ENCODE assay signal across 8 mouse cellular contexts in the genomic region with DNA sequence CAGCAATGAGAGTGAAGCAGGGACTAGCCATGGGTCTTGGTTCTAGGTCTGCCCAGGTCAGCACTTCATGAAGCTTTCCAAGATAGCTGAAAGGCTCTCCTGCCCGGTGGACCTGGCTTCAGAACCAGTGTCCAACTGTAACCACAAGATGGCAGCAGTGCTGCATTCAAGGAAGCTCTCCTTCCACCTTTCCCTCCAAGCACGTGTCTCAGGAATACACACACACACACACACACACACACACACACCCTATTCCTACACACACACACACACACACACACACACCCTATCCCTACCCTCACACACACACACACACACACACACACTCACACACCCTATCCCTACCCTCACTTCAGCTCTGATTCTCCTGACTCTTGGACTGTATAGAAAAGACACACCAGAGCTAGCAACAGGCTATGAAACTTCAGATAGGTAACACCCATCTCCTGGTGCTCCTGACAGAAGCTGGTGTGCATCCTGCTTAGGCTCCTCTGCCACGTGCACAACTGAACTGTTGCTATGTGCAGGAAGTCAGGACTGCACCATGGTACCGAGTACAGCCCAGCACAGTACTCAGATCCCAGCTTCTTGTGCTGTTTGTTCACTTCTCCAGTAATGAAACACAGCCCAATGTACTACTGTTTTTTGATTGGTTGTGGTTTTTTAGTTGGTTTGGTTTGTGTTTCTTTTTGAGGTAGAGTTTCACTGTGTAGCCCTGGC. TPM values are rescaled to one million over a fixed set of nuclear protein-coding genes. Genes with fewer than 3 reads are reported as not detected.
A peak's percentile ranks its signal among the peaks of the same experiment; 100 is the strongest.
DNase-seq lines count a peak whose midpoint lies in the region; ATAC-seq lines count a peak whose summit lies in the region.

No protein-coding gene starts in this region.

- no peak overlapping the region for H3K4me2 ChIP-seq in embryonic facial prominence, embryonic 13.5 days
- H3K4me2 ChIP-seq in limb, embryonic 13.5 days (replicated peaks), result no peak overlapping the region
- no peak overlapping the region for H3K4me2 ChIP-seq in midbrain, embryonic 16.5 days (ENCODE audit: low read length)

- H3K9ac ChIP-seq in embryonic facial prominence, embryonic 13.5 days, result no peak overlapping the region
- H3K9ac ChIP-seq in limb, embryonic 13.5 days, result no peak overlapping the region
- H3K9ac ChIP-seq in midbrain, embryonic 16.5 days (ENCODE audit: low read depth, low read length), result no peak overlapping the region

- peak; percentile 94 for DNase-seq in 3T3-L1 (ENCODE audit: low read depth, low spot score)
- DNase-seq in adrenal gland, postnatal 36 days, result peak; percentile 79 to 88
- DNase-seq in heart, adult 9 months (ENCODE audit: low spot score in 2 of 2), result peak; percentile 61 to 79
- peak; percentile 92 for DNase-seq in kidney, adult 9 months
- DNase-seq in spleen, postnatal 10 days (ENCODE audit: low spot score in 2 of 2), result peak; percentile 66 to 80

- 23% methylated on average over 4 of the region's 4 CpGs for WGBS in embryonic facial prominence, embryonic 13.5 days
- WGBS in limb, embryonic 13.5 days, result 28% methylated on average over 4 of the region's 4 CpGs
- WGBS in midbrain, embryonic 16.5 days, result 27% methylated on average over 4 of the region's 4 CpGs

- H3K27ac ChIP-seq in embryonic facial prominence, embryonic 13.5 days, result no peak overlapping the region
- no peak overlapping the region for H3K27ac ChIP-seq in limb, embryonic 13.5 days
- H3K27ac ChIP-seq in midbrain, embryonic 16.5 days (ENCODE audit: low read length), result no peak overlapping the region

- peaks cover 5% of the 10 kb centered on the region; the same call in 1 of the 2 replicates for H3K36me3 ChIP-seq in embryonic facial prominence, embryonic 13.5 days
- H3K36me3 ChIP-seq in limb, embryonic 13.5 days, result peaks cover 10% of the 10 kb centered on the region
- H3K36me3 ChIP-seq in midbrain, embryonic 16.5 days (ENCODE audit: control insufficient read depth, insufficient read depth, low read length), result no peaks in the 10 kb centered on the region

- no peaks in the 10 kb centered on the region for H3K27me3 ChIP-seq in embryonic facial prominence, embryonic 13.5 days
- H3K27me3 ChIP-seq in limb, embryonic 13.5 days, result no peaks in the 10 kb centered on the region
- no peaks in the 10 kb centered on the region for H3K27me3 ChIP-seq in midbrain, embryonic 16.5 days (ENCODE audit: control insufficient read depth, insufficient read depth, low read depth, low read length)

- no peak overlapping the region for H3K4me3 ChIP-seq in embryonic facial prominence, embryonic 13.5 days
- no peak overlapping the region for H3K4me3 ChIP-seq in limb, embryonic 13.5 days
- no peak overlapping the region for H3K4me3 ChIP-seq in midbrain, embryonic 16.5 days (ENCODE audit: low read depth, low read length)

- H3K4me1 ChIP-seq in embryonic facial prominence, embryonic 13.5 days, result peaks cover 3% of the 10 kb centered on the region
- no peaks in the 10 kb centered on the region for H3K4me1 ChIP-seq in limb, embryonic 13.5 days
- H3K4me1 ChIP-seq in midbrain, embryonic 16.5 days (ENCODE audit: control insufficient read depth, insufficient read depth, low read length), result no peaks in the 10 kb centered on the region

- peak; percentile 35; the same call in 1 of the 2 replicates for ATAC-seq in embryonic facial prominence, embryonic 13.5 days (ENCODE audit: insufficient number of reproducible peaks, insufficient read depth, low FRiP score, low TSS enrichment, low read depth)
- ATAC-seq in limb, embryonic 13.5 days (ENCODE audit: low FRiP score, low read depth), result peak; percentile 84
- peak; percentile 90 for ATAC-seq in midbrain, embryonic 16.5 days

- no peaks in the 10 kb centered on the region for H3K9me3 ChIP-seq in embryonic facial prominence, embryonic 13.5 days
- no peaks in the 10 kb centered on the region for H3K9me3 ChIP-seq in limb, embryonic 13.5 days
- no peaks in the 10 kb centered on the region for H3K9me3 ChIP-seq in midbrain, embryonic 16.5 days (replicated peaks; ENCODE audit: control insufficient read depth, low read length, poor library complexity, severe bottlenecking)

RNA-seq across cellular contexts. Expression of gene Hmox1, which starts 21.6 kb away (rescaled TPM):
- 100 to 1,000 TPM in 1 of 2 experiments, 10 to 100 TPM in 1; 32.3 to 196 TPM for total RNA-seq in adrenal gland, postnatal 36 days (2021)
- polyA plus RNA-seq in embryonic facial prominence, embryonic 13.5 days (2015; fragmentation: Nextera tagmentation; extraction: Ambion mirVana), result 24.0 and 29.0 TPM in 2 replicates
- 30.6 and 32.0 TPM in 2 replicates for polyA plus RNA-seq in limb, embryonic 13.5 days (2015; fragmentation: Nextera tagmentation; extraction: Ambion mirVana)
- polyA plus RNA-seq in midbrain, embryonic 16.5 days (2015; fragmentation: Nextera tagmentation; extraction: Ambion mirVana), result 9.5 and 9.7 TPM in 2 replicates

RNA-seq across cellular contexts. Expression of gene Mcm5, which starts 37.6 kb away (rescaled TPM):
- 10 to 100 TPM; 12.7 to 14.2 TPM for total RNA-seq in adrenal gland, postnatal 36 days (2021)
- 159 and 177 TPM in 2 replicates for polyA plus RNA-seq in embryonic facial prominence, embryonic 13.5 days (2015; fragmentation: Nextera tagmentation; extraction: Ambion mirVana)
- polyA plus RNA-seq in limb, embryonic 13.5 days (2015; fragmentation: Nextera tagmentation; extraction: Ambion mirVana), result 182 and 186 TPM in 2 replicates
- polyA plus RNA-seq in midbrain, embryonic 16.5 days (2015; fragmentation: Nextera tagmentation; extraction: Ambion mirVana), result 23.0 and 24.9 TPM in 2 replicates

RNA-seq across cellular contexts. Expression of gene Tom1, which starts 38.3 kb away (rescaled TPM):
- 10 to 100 TPM; 42.5 to 46.0 TPM for total RNA-seq in adrenal gland, postnatal 36 days (2021)
- 25.8 and 31.9 TPM in 2 replicates for polyA plus RNA-seq in embryonic facial prominence, embryonic 13.5 days (2015; fragmentation: Nextera tagmentation; extraction: Ambion mirVana)
- polyA plus RNA-seq in limb, embryonic 13.5 days (2015; fragmentation: Nextera tagmentation; extraction: Ambion mirVana), result 31.8 and 34.5 TPM in 2 replicates
- 31.2 and 37.7 TPM in 2 replicates for polyA plus RNA-seq in midbrain, embryonic 16.5 days (2015; fragmentation: Nextera tagmentation; extraction: Ambion mirVana)

Comparison
In these comparisons a context has a peak if more than half of its experiments do, and no peak if none do; other contexts are left out.
1. ATAC-seq: peak in every context shown above with its lines; median percentile 90 in midbrain, embryonic 16.5 days; 84 in limb, embryonic 13.5 days; 35 in embryonic facial prominence, embryonic 13.5 days.